ENCODE assay signal across 10 mouse cellular contexts in genomic region chr9:43238167-43238566, GRCm38 (mm10). TPM values are rescaled to one million over a fixed set of nuclear protein-coding genes. Genes with fewer than 3 reads are reported as not detected.
DNase-seq lines count a peak whose midpoint lies in the region; ATAC-seq and TF ChIP-seq lines count a peak whose summit lies in the region.
"Had no signal": no experiment of that assay in that cellular context is flagged by ENCODE, and none has a peak within 500 bp of the region (broad histone marks: within the 10 kb centered on the region; RNA-seq: fewer than 3 reads in every experiment).

No protein-coding gene starts in this region.

- no peak overlapping the region for H3K27ac ChIP-seq in heart, embryonic 11.5 days (ENCODE audit: low read depth, low read length)
- no peak overlapping the region for H3K27ac ChIP-seq in midbrain, embryonic 12.5 days (replicated peaks)
- no peak overlapping the region for H3K27ac ChIP-seq in midbrain, postnatal 0 days (ENCODE audit: low read depth, low read length)
- H3K27ac ChIP-seq in intestine, postnatal 0 days (ENCODE audit: low read depth, low read length) = no peak overlapping the region
- peak overlapping the region; percentile 27; the same call in 1 of the 2 replicates for H3K27ac ChIP-seq in stomach, embryonic 14.5 days (ENCODE audit: low read length)

- no peaks in the 10 kb centered on the region for H3K27me3 ChIP-seq in heart, embryonic 11.5 days (ENCODE audit: control insufficient read depth, insufficient read depth, low read length)
- peaks cover 56% of the 10 kb centered on the region for H3K27me3 ChIP-seq in midbrain, embryonic 12.5 days
- peaks cover 21% of the 10 kb centered on the region for H3K27me3 ChIP-seq in midbrain, postnatal 0 days (ENCODE audit: insufficient read depth, low read length)
- no peaks in the 10 kb centered on the region for H3K27me3 ChIP-seq in intestine, postnatal 0 days (replicated peaks; ENCODE audit: control insufficient read depth, insufficient read depth, low read length)
- H3K27me3 ChIP-seq in stomach, embryonic 14.5 days (ENCODE audit: control insufficient read depth, insufficient read depth, low read length) = no peaks in the 10 kb centered on the region

- TF ChIP-seq CTCF in midbrain, postnatal 0 days (IDR thresholded peaks at IDR 0.05) = no peak
- TF ChIP-seq CTCF in intestine, postnatal 0 days (IDR thresholded peaks at IDR 0.05; ENCODE audit: low read depth) = no peak

- no peaks in the 10 kb centered on the region for H3K36me3 ChIP-seq in heart, embryonic 11.5 days (ENCODE audit: control insufficient read depth, insufficient read depth, low read length)
- H3K36me3 ChIP-seq in midbrain, embryonic 12.5 days = no peaks in the 10 kb centered on the region
- H3K36me3 ChIP-seq in midbrain, postnatal 0 days (ENCODE audit: insufficient read depth, low read length) = no peaks in the 10 kb centered on the region
- H3K36me3 ChIP-seq in intestine, postnatal 0 days (ENCODE audit: control insufficient read depth, insufficient read depth) = no peaks in the 10 kb centered on the region
- no peaks in the 10 kb centered on the region; the same call in 1 of the 2 replicates for H3K36me3 ChIP-seq in stomach, embryonic 14.5 days (ENCODE audit: control insufficient read depth, insufficient read depth, low read length)

- H3K9me3 ChIP-seq in heart, embryonic 11.5 days (replicated peaks; ENCODE audit: control insufficient read depth, low read length) = no peaks in the 10 kb centered on the region
- no peaks in the 10 kb centered on the region for H3K9me3 ChIP-seq in midbrain, embryonic 12.5 days
- H3K9me3 ChIP-seq in midbrain, postnatal 0 days (ENCODE audit: low read length) = no peaks in the 10 kb centered on the region
- no peaks in the 10 kb centered on the region for H3K9me3 ChIP-seq in intestine, postnatal 0 days (ENCODE audit: control insufficient read depth)
- no peaks in the 10 kb centered on the region for H3K9me3 ChIP-seq in stomach, embryonic 14.5 days (ENCODE audit: control insufficient read depth, low read depth, low read length)

- ATAC-seq in heart, embryonic 11.5 days (replicated peaks; ENCODE audit: insufficient number of reproducible peaks, low FRiP score, low TSS enrichment) = no peak
- no peak for ATAC-seq in midbrain, embryonic 12.5 days (ENCODE audit: low FRiP score, low read depth)
- no peak for ATAC-seq in midbrain, postnatal 0 days (ENCODE audit: low FRiP score)
- ATAC-seq in intestine, postnatal 0 days = no peak
- ATAC-seq in stomach, embryonic 14.5 days (ENCODE audit: insufficient number of reproducible peaks, insufficient read depth, low FRiP score, low read depth) = no peak

- H3K9ac ChIP-seq in heart, embryonic 11.5 days (ENCODE audit: low read depth, low read length) = peak overlapping the region; percentile 86
- no peak overlapping the region for H3K9ac ChIP-seq in midbrain, embryonic 12.5 days (replicated peaks)
- H3K9ac ChIP-seq in midbrain, postnatal 0 days (replicated peaks; ENCODE audit: low read length, poor library complexity, severe bottlenecking) = no peak overlapping the region
- H3K9ac ChIP-seq in intestine, postnatal 0 days (ENCODE audit: low read depth, low read length) = peak overlapping the region; percentile 85; the same call in 1 of the 2 replicates
- H3K9ac ChIP-seq in stomach, embryonic 14.5 days (replicated peaks; ENCODE audit: low read depth, low read length) = peak overlapping the region; percentile 78

- peaks cover 51% of the 10 kb centered on the region for H3K4me1 ChIP-seq in heart, embryonic 11.5 days (ENCODE audit: control insufficient read depth, insufficient read depth, low read length)
- H3K4me1 ChIP-seq in midbrain, embryonic 12.5 days = peaks cover 29% of the 10 kb centered on the region
- H3K4me1 ChIP-seq in midbrain, postnatal 0 days (ENCODE audit: insufficient read depth, low read length) = peaks cover 4% of the 10 kb centered on the region; the same call in 1 of the 2 replicates
- H3K4me1 ChIP-seq in intestine, postnatal 0 days (replicated peaks; ENCODE audit: control insufficient read depth, insufficient read depth, low read length) = 0 out of 2 replicates have a peak, but pooled peaks cover 17% of the 10 kb centered on the region
- peaks cover 44% of the 10 kb centered on the region for H3K4me1 ChIP-seq in stomach, embryonic 14.5 days (ENCODE audit: control insufficient read depth, insufficient read depth, low read length)

- DNase-seq in heart, adult 9 months (ENCODE audit: low spot score in 2 of 2) = no peak
- no peak for DNase-seq in midbrain, postnatal 0 days (ENCODE audit: low spot score)
- no peak for DNase-seq in gastrocnemius, adult 18-20 months (ENCODE audit: low spot score)
- DNase-seq in left cerebral cortex, adult 8-10 months (ENCODE audit: low spot score in 2 of 2) = no peak
- DNase-seq: right cerebral cortex, adult 18-20 months had no signal

- H3K4me2 ChIP-seq in heart, embryonic 11.5 days = peak overlapping the region; percentile 68
- peak overlapping the region; percentile 83 for H3K4me2 ChIP-seq in midbrain, embryonic 12.5 days (replicated peaks)
- no peak overlapping the region for H3K4me2 ChIP-seq in midbrain, postnatal 0 days (ENCODE audit: low read depth, low read length, poor library complexity, severe bottlenecking)
- peak overlapping the region; percentile 84 for H3K4me2 ChIP-seq in intestine, postnatal 0 days (replicated peaks; ENCODE audit: low read depth)
- H3K4me2 ChIP-seq in stomach, embryonic 14.5 days (replicated peaks; ENCODE audit: low read depth, low read length) = peak overlapping the region; percentile 78

- WGBS in heart, embryonic 11.5 days (ENCODE audit: insufficient replicate concordance) = 43% methylated on average over 2 of the region's 2 CpGs
- WGBS in midbrain, embryonic 12.5 days = 43% methylated on average over 2 of the region's 2 CpGs
- 75% methylated on average over 2 of the region's 2 CpGs for WGBS in midbrain, postnatal 0 days
- 44% methylated on average over 2 of the region's 2 CpGs for WGBS in intestine, postnatal 0 days
- WGBS in stomach, embryonic 14.5 days = 50% methylated on average over 2 of the region's 2 CpGs

- peak overlapping the region; percentile 90 for H3K4me3 ChIP-seq in heart, embryonic 11.5 days (ENCODE audit: low read depth, low read length)
- H3K4me3 ChIP-seq in midbrain, embryonic 12.5 days = peak overlapping the region; percentile 62
- H3K4me3 ChIP-seq in midbrain, postnatal 0 days (ENCODE audit: low read depth, low read length) = no peak overlapping the region
- H3K4me3 ChIP-seq in intestine, postnatal 0 days (ENCODE audit: low read depth, low read length) = peak overlapping the region; percentile 78
- peak overlapping the region; percentile 80 for H3K4me3 ChIP-seq in stomach, embryonic 14.5 days (ENCODE audit: low read depth, low read length)

RNA-seq across cellular contexts. Expression of gene Oaf, which starts 1.5 kb away (rescaled TPM):
- 37.8 and 41.1 TPM in 2 replicates for polyA plus RNA-seq in heart, embryonic 11.5 days (2014; fragmentation: Nextera tagmentation; extraction: Ambion mirVana)
- 18.3 and 30.9 TPM in 2 replicates for polyA plus RNA-seq in midbrain, embryonic 12.5 days (2016; fragmentation: Nextera tagmentation; extraction: Ambion mirVana)
- total RNA-seq in midbrain, postnatal 0 days (2014; rRNA removed) = 4.7 and 4.9 TPM in 2 replicates
- polyA plus RNA-seq in midbrain, postnatal 0 days (2015; fragmentation: Nextera tagmentation; extraction: Ambion mirVana) = 4.5 and 4.7 TPM in 2 replicates
- polyA plus RNA-seq in intestine, postnatal 0 days (2015; fragmentation: Nextera tagmentation; extraction: Ambion mirVana) = 39.7 and 45.5 TPM in 2 replicates
- 92.9 and 99.3 TPM in 2 replicates for polyA plus RNA-seq in stomach, embryonic 14.5 days (2014; fragmentation: Nextera tagmentation; extraction: Ambion mirVana)
- 1 to 10 TPM; 4.2 to 6.4 TPM for total RNA-seq in gastrocnemius, adult 18-20 months (2021)
- 10 to 100 TPM; 12.8 to 18.5 (median 15.2) TPM for total RNA-seq in left cerebral cortex, adult 8-10 months (2022)

RNA-seq across cellular contexts. Expression of gene Pou2f3, which starts 28.0 kb away (rescaled TPM):
- polyA plus RNA-seq in heart, embryonic 11.5 days (2014; fragmentation: Nextera tagmentation; extraction: Ambion mirVana) = not detected in 2 replicates
- polyA plus RNA-seq in midbrain, embryonic 12.5 days (2016; fragmentation: Nextera tagmentation; extraction: Ambion mirVana) = not detected in 2 replicates
- 0.16 TPM in 1 of 2 replicates, not detected in the other for total RNA-seq in midbrain, postnatal 0 days (2014; rRNA removed)
- polyA plus RNA-seq in midbrain, postnatal 0 days (2015; fragmentation: Nextera tagmentation; extraction: Ambion mirVana) = not detected in 2 replicates
- polyA plus RNA-seq in intestine, postnatal 0 days (2015; fragmentation: Nextera tagmentation; extraction: Ambion mirVana) = 0.18 TPM in 2 replicates
- polyA plus RNA-seq in stomach, embryonic 14.5 days (2014; fragmentation: Nextera tagmentation; extraction: Ambion mirVana) = 0.27 and 0.71 TPM in 2 replicates
- total RNA-seq in gastrocnemius, adult 18-20 months (2021) = under 1 TPM in 1 of 2 experiments, not detected in 1; 0.16 TPM
- under 1 TPM; 0.14 to 0.37 (median 0.27) TPM for total RNA-seq in left cerebral cortex, adult 8-10 months (2022)
- total RNA-seq: adrenal gland, postnatal 36 days had no signal

Comparison
In these comparisons a context has a peak if more than half of its experiments do, and no peak if none do; other contexts are left out.
1. H3K9ac ChIP-seq: peak in heart, embryonic 11.5 days (single experiment), intestine, postnatal 0 days (single experiment) and stomach, embryonic 14.5 days (single experiment); none in midbrain, embryonic 12.5 days (single experiment) and midbrain, postnatal 0 days (single experiment).